Mouse (Mus musculus) urinary bladder, postnatal 0 days (tissue): Measurements from ENCODE around the gene Gpr156. TPM values are rescaled to one million over a fixed set of nuclear protein-coding genes. Genes with fewer than 3 reads are reported as not detected.

ENCODE experiments used
- polyA plus RNA-seq: library from polyadenylated mRNA; unstranded; fragments of >200 nt; fragmentation: Nextera tagmentation; extraction: Ambion mirVana; gene quantifications from 2 replicates; pipeline ENCODE4 v1.2.1, GENCODE M21; 2015

The Gpr156 gene
- polyA plus RNA-seq = 0.12 TPM in 2 replicates

DNA sequence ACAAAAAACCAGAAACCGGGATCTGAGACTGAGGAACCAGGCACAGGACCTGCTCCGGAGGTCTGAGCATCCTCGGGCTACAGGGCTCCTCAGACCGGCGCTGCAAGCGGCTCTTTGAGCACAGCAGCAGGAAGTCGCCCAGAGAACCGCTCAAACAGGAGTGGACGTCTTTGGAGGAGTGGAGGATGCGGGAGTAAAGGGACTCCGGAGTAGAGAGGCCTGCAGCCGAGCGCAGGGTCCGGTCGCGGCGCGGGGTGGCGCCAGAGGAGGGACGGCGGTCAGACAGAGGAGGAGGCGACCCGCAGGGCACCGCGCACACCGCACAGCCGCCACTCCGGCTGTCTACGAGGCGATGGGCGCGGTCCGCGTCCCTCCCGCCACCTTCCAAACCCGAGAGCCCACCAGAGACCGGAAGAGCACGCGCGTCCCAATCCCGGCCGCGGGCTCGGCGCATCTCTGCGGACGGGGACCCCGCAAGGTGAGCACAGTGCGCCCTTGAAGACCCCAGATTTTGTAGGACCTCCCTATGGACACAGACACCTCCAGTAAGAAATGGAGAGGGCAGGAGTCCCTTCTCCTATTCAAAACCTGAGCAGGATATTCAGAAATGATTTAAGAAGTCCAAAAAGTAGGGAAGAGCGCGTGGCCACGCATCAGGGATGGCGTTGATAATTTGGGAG, at the start of gene Gpr156:
Gene Gpr156, plus strand, starts transcription at position 359 of the 680 bp plus-strand sequence.

DNA sequence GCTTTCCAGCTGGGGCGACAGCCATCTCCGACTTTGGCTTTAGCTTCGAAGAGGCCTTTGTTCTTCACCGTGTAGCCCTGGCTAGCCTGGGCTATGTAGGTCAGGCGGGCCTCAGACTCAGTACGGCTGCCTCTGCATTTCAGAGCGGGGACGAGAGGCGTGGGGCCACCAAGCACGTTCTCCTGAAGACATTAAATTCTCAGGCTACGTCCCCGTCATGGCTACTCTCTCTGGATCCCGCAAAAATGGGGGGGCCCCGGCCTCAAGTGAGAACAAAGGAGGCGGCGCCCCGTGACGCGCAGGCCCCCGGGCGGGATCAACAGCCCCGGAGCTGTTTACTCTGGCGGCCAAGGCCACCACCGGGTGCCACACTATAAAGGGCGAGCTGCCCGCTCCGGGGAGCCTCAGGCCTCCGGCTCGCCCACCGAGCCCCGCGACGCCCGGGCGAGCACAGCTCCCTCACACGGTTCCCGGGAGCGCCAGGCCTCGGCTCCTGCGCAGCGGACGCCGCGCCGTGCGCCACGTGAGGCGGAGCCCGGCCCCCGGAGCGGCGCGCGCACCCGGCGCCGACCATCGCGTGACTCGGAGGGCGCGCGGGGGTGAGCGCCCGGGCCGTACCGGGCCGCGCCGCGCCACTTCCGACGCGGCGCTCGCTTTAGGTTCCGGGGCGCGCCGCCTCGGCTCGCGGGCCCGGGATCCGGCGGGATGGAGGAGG, 48.3 kb upstream of the Gpr156 start, which contains the start of gene Lrrc58:
Gene Lrrc58, plus strand, starts transcription at position 599 of the 715 bp plus-strand sequence.

Other genes with a start within 250 kb of the Gpr156 start
- 499 and 632 TPM in 2 replicates for gene Fstl1, start 139.6 kb upstream of the Gpr156 start, polyA plus RNA-seq
- gene Gm36028, start 55.4 kb upstream of the Gpr156 start, polyA plus RNA-seq = not detected in 2 replicates
- 26.7 and 34.7 TPM in 2 replicates for gene Lrrc58, start 48.1 kb upstream of the Gpr156 start, polyA plus RNA-seq
- 27.9 and 32.0 TPM in 2 replicates for gene Gsk3b, start 172.5 kb downstream of the Gpr156 start, polyA plus RNA-seq